Mouse (Mus musculus): ENCODE results near the gene Vmn1r210. TPM values are rescaled to one million over a fixed set of nuclear protein-coding genes. Genes with fewer than 3 reads are reported as not detected.
"Not testable (repeated sequence)": the region's sequence is repeated elsewhere in the genome, so short reads cannot be mapped to it uniquely, and the experiment has no call there.

Vmn1r210 gene
- not detected in 2 replicates for polyA plus RNA-seq (2012; ENCODE audit: insufficient read depth, low replicate concordance)

GRCm38 (mm10) chr13:22831248-22831647 is at the start of gene Vmn1r210:
Vmn1r210 (minus strand) TSS chr13:22831348.
- Histone ChIP-seq H3K36me3 (replicated peaks; ENCODE audit: low read length) (no peaks in the 10 kb centered on the region), H3K27me3 (replicated peaks) (no peaks in the 10 kb centered on the region), H3K4me3 (replicated peaks) (no peak within 1 kb of the TSS), H3K4me1 (no peaks in the 10 kb centered on the region), H3K9me3 (no peaks in the 10 kb centered on the region)
- TF ChIP-seq GATA1 (IDR thresholded peaks at IDR 0.05; ENCODE audit: borderline replicate concordance, low read length) (no peak), FLI1 (IDR thresholded peaks at IDR 0.05; ENCODE audit: low read length) (no peak)

GRCm38 (mm10) chr13:22879257-22879656 is 48.1 kb upstream of the Vmn1r210 start:
- peaks cover 20% of the 10 kb centered on the region for H3K9me3 ChIP-seq
- H3K4me3 ChIP-seq (replicated peaks), result no peak overlapping the region
- H3K36me3 ChIP-seq (replicated peaks; ENCODE audit: low read length), result no peaks in the 10 kb centered on the region
- H3K27me3 ChIP-seq (replicated peaks), result no peaks in the 10 kb centered on the region
- no peak for TF ChIP-seq FLI1 (IDR thresholded peaks at IDR 0.05; ENCODE audit: low read length)
- H3K4me1 ChIP-seq, result no peaks in the 10 kb centered on the region

GRCm38 (mm10) chr13:22857461-22857860 is 26.3 kb upstream of the Vmn1r210 start, which contains the start of gene Vmn1r211:
Vmn1r211 (minus strand) TSS chr13:22857561.
- TF ChIP-seq GATA1 (IDR thresholded peaks at IDR 0.05; ENCODE audit: borderline replicate concordance, low read length) (no peak), FLI1 (IDR thresholded peaks at IDR 0.05; ENCODE audit: low read length) (no peak)
- no peaks in the 10 kb centered on the region for H3K4me1 ChIP-seq

GRCm38 (mm10) chr13:22854760-22855159 is 23.6 kb upstream of the Vmn1r210 start:
- H3K9me3 ChIP-seq, result 0 out of 2 replicates have a peak, but pooled peaks cover 4% of the 10 kb centered on the region
- no peaks in the 10 kb centered on the region for H3K27me3 ChIP-seq (replicated peaks)
- no peaks in the 10 kb centered on the region for H3K36me3 ChIP-seq (replicated peaks; ENCODE audit: low read length)
- TF ChIP-seq FLI1 (IDR thresholded peaks at IDR 0.05; ENCODE audit: low read length), result no peak
- no peak for TF ChIP-seq GATA1 (IDR thresholded peaks at IDR 0.05; ENCODE audit: borderline replicate concordance, low read length)
- H3K4me1 ChIP-seq, result no peaks in the 10 kb centered on the region
- no peak overlapping the region for H3K4me3 ChIP-seq (replicated peaks)

More at GRCm38 (mm10) chr13:22857461-22857860, 26.3 kb upstream of the Vmn1r210 start, which contains the start of gene Vmn1r211:
- peaks cover 11% of the 10 kb centered on the region for H3K9me3 ChIP-seq
- no peaks in the 10 kb centered on the region for H3K36me3 ChIP-seq (replicated peaks; ENCODE audit: low read length)
- H3K27me3 ChIP-seq (replicated peaks), result no peaks in the 10 kb centered on the region
- no peak within 1 kb of the TSS for H3K4me3 ChIP-seq (replicated peaks)

- Histone ChIP-seq H3K4me3 (replicated peaks) (peak overlapping the region; percentile 21), H3K27me3 (replicated peaks) (no peaks in the 10 kb centered on the region)
Observed at GRCm38 (mm10) chr13:22846798-22847197, 15.7 kb upstream of the Vmn1r210 start.

GRCm38 (mm10) chr13:22844304-22844703 is 13.2 kb upstream of the Vmn1r210 start:
- not testable (repeated sequence) for H3K4me3 ChIP-seq (replicated peaks); H3K9me3 ChIP-seq; H3K27me3 ChIP-seq (replicated peaks); H3K36me3 ChIP-seq (replicated peaks; ENCODE audit: low read length); H3K4me1 ChIP-seq

More at GRCm38 (mm10) chr13:22846798-22847197, 15.7 kb upstream of the Vmn1r210 start:
- Histone ChIP-seq H3K9me3 (peaks cover 2% of the 10 kb centered on the region; the same call in 1 of the 2 replicates), H3K4me1 (no peaks in the 10 kb centered on the region), H3K36me3 (replicated peaks; ENCODE audit: low read length) (no peaks in the 10 kb centered on the region)
- no peak for TF ChIP-seq GATA1 (IDR thresholded peaks at IDR 0.05; ENCODE audit: borderline replicate concordance, low read length)
- no peak for TF ChIP-seq FLI1 (IDR thresholded peaks at IDR 0.05; ENCODE audit: low read length)

GRCm38 (mm10) chr13:22829395-22829794 is 1.8 kb downstream of the Vmn1r210 start:
- H3K36me3 ChIP-seq (replicated peaks; ENCODE audit: low read length); H3K27me3 ChIP-seq (replicated peaks); H3K4me3 ChIP-seq (replicated peaks): not testable (repeated sequence)

GRCm38 (mm10) chr13:22821601-22822000 is 9.5 kb downstream of the Vmn1r210 start:
- not testable (repeated sequence) for H3K4me3 ChIP-seq (replicated peaks); H3K4me1 ChIP-seq; H3K36me3 ChIP-seq (replicated peaks; ENCODE audit: low read length); H3K27me3 ChIP-seq (replicated peaks); H3K9me3 ChIP-seq

More at GRCm38 (mm10) chr13:22829395-22829794, 1.8 kb downstream of the Vmn1r210 start:
- not testable (repeated sequence) for H3K9me3 ChIP-seq, H3K4me1 ChIP-seq

GRCm38 (mm10) chr13:22809582-22809981 is 21.6 kb downstream of the Vmn1r210 start, which contains the start of gene Vmn1r209:
Vmn1r209 (minus strand) TSS chr13:22809682.
- H3K36me3 ChIP-seq (replicated peaks; ENCODE audit: low read length); H3K4me3 ChIP-seq (replicated peaks); H3K4me1 ChIP-seq; H3K9me3 ChIP-seq; H3K27me3 ChIP-seq (replicated peaks): not testable (repeated sequence)

- not testable (repeated sequence) for H3K4me3 ChIP-seq (replicated peaks); H3K9me3 ChIP-seq; H3K36me3 ChIP-seq (replicated peaks; ENCODE audit: low read length); H3K4me1 ChIP-seq; H3K27me3 ChIP-seq (replicated peaks)
Observed at GRCm38 (mm10) chr13:22788096-22788495, 43.1 kb downstream of the Vmn1r210 start.

GRCm38 (mm10) chr13:22784159-22784558 is 47.0 kb downstream of the Vmn1r210 start:
- H3K36me3 ChIP-seq (replicated peaks; ENCODE audit: low read length); H3K4me1 ChIP-seq; H3K9me3 ChIP-seq; H3K4me3 ChIP-seq (replicated peaks); H3K27me3 ChIP-seq (replicated peaks): not testable (repeated sequence)

- H3K4me3 ChIP-seq (replicated peaks); H3K4me1 ChIP-seq; H3K9me3 ChIP-seq; H3K27me3 ChIP-seq (replicated peaks); H3K36me3 ChIP-seq (replicated peaks; ENCODE audit: low read length): not testable (repeated sequence)
Observed at GRCm38 (mm10) chr13:22777300-22777699, 53.8 kb downstream of the Vmn1r210 start, which contains the start of gene Vmn1r208. Vmn1r208 (minus strand) TSS chr13:22777400.

Other genes starting within 250 kb of the Vmn1r210 start
- gene Vmn1r205, start 238.3 kb downstream of the Vmn1r210 start, polyA plus RNA-seq (2012; ENCODE audit: insufficient read depth, low replicate concordance), result not detected in 2 replicates
- not detected in 2 replicates for gene Vmn1r206, start 207.1 kb downstream of the Vmn1r210 start, polyA plus RNA-seq (2012; ENCODE audit: insufficient read depth, low replicate concordance)
- not detected in 2 replicates for gene Vmn1r207-ps, start 101.7 kb downstream of the Vmn1r210 start, polyA plus RNA-seq (2012; ENCODE audit: insufficient read depth, low replicate concordance)
- not detected in 2 replicates for gene Vmn1r208, start 53.9 kb downstream of the Vmn1r210 start, polyA plus RNA-seq (2012; ENCODE audit: insufficient read depth, low replicate concordance)
- 0.34 TPM in 1 of 2 replicates, not detected in the other for gene Vmn1r209, start 21.7 kb downstream of the Vmn1r210 start, polyA plus RNA-seq (2012; ENCODE audit: insufficient read depth, low replicate concordance)
- not detected in 2 replicates for gene Vmn1r211, start 26.2 kb upstream of the Vmn1r210 start, polyA plus RNA-seq (2012; ENCODE audit: insufficient read depth, low replicate concordance)
- not detected in 2 replicates for gene Vmn1r212, start 52.9 kb upstream of the Vmn1r210 start, polyA plus RNA-seq (2012; ENCODE audit: insufficient read depth, low replicate concordance)
- not detected in 2 replicates for gene Vmn1r213, start 176.3 kb upstream of the Vmn1r210 start, polyA plus RNA-seq (2012; ENCODE audit: insufficient read depth, low replicate concordance)
- not detected in 2 replicates for gene Vmn1r214, start 199.1 kb upstream of the Vmn1r210 start, polyA plus RNA-seq (2012; ENCODE audit: insufficient read depth, low replicate concordance)
- gene Vmn1r215, start 236.7 kb upstream of the Vmn1r210 start, polyA plus RNA-seq (2012; ENCODE audit: insufficient read depth, low replicate concordance), result 5.8 TPM in 1 of 2 replicates, not detected in the other